Mouse (Mus musculus): ENCODE measurements around the gene Rassf10.
"Not testable (repeated sequence)": the region's sequence is repeated elsewhere in the genome, so short reads cannot be mapped to it uniquely, and the experiment has no call there.

Rassf10 gene
- long read RNA-seq, experiment 1, partial matches to known transcripts = 0 of 1 reads
- long read RNA-seq, experiment 1, other reads (novel, unspliced or antisense) = 0 of 1 reads
- long read RNA-seq, experiment 2 = 0 reads

- intact Hi-C loops (cut with DNase I) = no loop called here
These were observed at the start of gene Rassf10 for GRCm38 (mm10) chr7:112953777-112954291. Rassf10 (plus strand) TSS chr7:112953962.

DNA sequence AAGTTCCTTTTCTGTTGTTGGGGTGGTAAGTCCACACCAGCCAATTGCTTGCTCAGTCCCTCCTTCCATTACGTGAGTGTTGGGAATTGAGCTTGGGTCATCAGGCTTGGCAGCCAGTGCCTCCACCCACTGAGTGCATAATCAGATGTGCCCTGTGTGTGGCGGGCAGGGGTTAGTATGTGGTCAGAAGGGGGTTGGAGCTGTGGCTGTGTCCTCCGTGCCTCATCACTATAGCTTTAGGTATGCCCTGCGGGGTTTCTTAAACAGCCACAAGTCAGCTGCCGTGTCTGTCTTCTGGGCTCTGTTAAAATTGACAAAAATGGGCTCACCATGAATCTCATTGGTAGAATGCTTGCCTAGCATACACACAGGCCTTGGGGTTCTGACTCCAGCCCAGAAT lies 46.9 kb upstream of the Rassf10 start:
- intact Hi-C loops (cut with DNase I) = no loop called here

DNA sequence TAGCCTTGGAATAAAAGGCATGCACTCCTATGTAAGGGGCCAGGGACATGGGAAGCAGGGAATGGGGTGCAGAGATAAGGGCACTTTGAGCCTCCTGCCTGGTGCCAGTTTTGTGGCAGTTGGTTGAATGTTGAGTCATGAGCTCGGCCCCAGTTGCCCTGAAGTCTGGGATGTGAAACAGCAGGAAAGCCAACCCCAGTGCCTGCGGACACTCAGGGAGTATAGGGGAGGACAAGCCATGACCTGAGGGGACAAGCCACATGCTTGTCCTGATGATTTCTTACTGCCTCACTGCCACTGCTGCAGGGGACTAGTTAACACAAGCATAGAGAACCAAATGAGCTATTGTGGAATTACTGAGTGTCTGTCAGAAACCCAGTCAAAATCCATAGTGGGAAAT lies 46.3 kb upstream of the Rassf10 start:
- intact Hi-C loops (cut with DNase I) = no loop called here

DNA sequence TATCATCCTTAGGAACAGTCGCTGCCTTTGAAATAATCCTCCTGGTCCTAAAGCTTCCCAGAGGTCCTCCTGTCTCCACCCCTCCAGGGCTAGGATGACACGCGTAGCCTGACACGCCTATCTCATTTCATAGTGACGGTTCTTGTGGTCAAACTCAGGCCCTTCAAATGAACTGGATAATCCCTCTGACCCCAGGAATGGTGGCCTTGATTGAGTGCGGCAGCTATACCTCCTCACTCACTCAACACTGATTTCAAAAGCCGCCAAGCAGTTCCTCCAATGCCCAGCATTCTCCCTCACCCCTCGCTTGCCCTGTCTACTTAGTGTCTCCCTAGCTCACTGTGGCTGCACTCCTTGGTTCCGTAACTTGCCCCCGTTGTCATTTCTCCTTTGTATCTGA lies 44.6 kb upstream of the Rassf10 start:
- intact Hi-C loops (cut with DNase I) = no loop called here

DNA sequence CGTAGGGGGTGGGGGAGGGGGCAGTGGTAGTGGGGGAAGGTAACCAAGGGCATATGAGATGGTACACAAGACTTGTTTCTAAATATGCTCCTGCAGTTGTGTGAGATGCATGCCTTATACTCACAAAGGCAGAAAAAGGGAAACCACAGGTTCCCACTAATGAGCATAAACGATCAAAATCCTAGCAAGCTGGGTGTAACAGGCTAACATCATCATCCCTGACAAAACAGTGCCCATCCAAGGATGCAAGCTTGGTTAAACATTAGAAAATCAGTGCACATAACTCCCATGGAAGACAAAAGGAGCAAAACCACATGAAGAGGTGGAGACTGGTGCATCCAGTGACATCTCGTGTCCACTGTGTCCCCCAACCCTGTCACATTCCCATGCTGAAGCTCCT lies 40.8 kb upstream of the Rassf10 start:
- intact Hi-C loops (cut with DNase I) = no loop called here

DNA sequence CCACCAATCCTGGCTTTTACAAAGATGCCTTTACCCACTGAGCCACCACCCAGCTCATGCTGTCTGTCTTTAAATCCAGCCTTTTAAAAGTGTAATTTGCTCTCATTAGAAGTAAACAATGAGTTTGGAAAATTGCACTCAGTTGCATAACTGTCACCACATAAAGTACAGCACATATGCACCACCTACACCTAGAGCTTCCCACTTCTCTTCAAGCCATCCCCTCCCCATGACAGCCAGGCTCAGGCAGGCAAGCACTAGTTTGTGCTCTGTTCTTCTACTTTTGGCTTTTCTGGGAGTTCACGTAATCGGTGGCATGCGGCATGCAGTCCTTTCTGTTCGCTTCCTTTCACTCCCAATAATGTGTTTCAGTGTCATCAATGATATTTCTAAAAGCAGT lies 38.2 kb upstream of the Rassf10 start:
- intact Hi-C loops (cut with DNase I) = loop anchor here (5.0 kb wide), 1 partner anchor 352 kb away; no protein-coding TSS in a partner anchor

- intact Hi-C loops (cut with DNase I) = loop anchor here (5.0 kb wide), 1 partner anchor 350 kb away; no protein-coding TSS in a partner anchor
These were observed 36.0 kb upstream of the Rassf10 start for GRCm38 (mm10) chr7:112917613-112918278.

GRCm38 (mm10) chr7:112918279-112918991 lies 35.3 kb upstream of the Rassf10 start:
- intact Hi-C loops (cut with DNase I) = loop anchor here (5.0 kb wide), 1 partner anchor 349 kb away; no protein-coding TSS in a partner anchor

DNA sequence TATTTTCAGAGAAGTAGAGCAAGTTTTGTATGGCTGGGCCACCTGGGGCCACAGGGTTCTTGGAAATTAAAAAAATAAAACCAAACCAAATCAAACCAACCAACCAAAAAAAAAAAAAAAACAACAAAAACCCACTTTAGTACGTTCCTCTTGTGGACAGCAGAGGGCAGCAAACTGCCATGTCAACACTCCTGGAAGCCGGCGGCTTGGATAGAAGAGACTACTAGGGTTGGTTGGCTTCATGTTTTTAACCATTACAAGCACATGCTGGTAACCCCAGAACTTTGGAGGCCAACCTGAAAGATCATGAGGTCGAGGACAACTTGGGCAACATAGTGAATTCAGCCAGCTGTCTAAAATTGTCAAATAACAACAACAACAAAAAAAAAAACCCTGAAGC lies 33.9 kb upstream of the Rassf10 start:
- intact Hi-C loops (cut with DNase I) = loop anchor here (1.0 to 5.0 kb wide), 2 partner anchors 212 to 347 kb away; no protein-coding TSS in a partner anchor

DNA sequence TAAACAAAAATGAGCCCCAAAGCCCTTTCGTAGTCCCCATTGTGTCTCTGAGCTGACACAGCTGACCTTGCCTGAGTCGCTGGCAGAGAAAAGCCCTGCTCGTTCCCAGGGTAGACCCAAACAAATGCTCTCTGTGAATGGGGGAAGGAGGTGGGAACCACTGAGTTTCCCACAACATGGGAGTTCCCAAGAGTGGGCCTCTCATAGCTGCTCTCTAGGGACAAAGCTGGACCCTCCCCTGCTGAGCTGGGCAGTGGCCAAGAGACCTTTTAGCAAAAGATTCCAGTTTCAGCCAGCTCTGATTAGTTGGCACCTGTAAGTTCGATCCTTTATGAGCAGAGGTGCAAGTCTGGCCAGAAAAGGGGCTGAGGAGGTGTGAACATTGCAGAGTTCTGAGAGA lies 31.0 kb upstream of the Rassf10 start:
- intact Hi-C loops (cut with DNase I) = no loop called here

- intact Hi-C loops (cut with DNase I) = no loop called here
These were observed 30.1 kb upstream of the Rassf10 start for GRCm38 (mm10) chr7:112923712-112924111.

DNA sequence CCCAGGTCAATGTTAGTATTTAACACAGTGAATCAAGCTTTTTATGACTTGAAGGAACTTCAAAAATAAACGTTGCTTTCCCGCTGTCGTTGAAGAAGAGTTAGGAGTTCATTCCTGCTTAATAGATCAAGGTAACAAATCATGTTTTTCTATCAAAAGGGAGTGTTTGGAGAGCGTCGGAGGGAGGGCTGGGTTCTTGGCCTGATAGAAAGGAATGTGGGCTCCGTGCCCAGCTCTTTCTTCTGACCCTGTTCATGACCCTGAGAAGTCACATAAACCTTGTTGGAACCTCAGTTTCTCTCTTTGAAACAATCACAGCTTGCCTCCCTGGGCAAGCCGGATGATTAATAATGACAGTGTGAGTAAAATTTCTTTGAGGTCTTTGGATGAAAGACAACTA lies 23.1 kb upstream of the Rassf10 start:
- intact Hi-C loops (cut with DNase I) = no loop called here

GRCm38 (mm10) chr7:112935876-112936275 lies 17.9 kb upstream of the Rassf10 start:
- intact Hi-C loops (cut with DNase I) = not testable (repeated sequence)

GRCm38 (mm10) chr7:112937089-112937488 lies 16.7 kb upstream of the Rassf10 start:
- intact Hi-C loops (cut with DNase I) = no loop called here

GRCm38 (mm10) chr7:112938959-112939358 lies 14.8 kb upstream of the Rassf10 start:
- intact Hi-C loops (cut with DNase I) = no loop called here

- intact Hi-C loops (cut with DNase I) = no loop called here
These were observed 11.2 kb upstream of the Rassf10 start for GRCm38 (mm10) chr7:112942567-112942966.

DNA sequence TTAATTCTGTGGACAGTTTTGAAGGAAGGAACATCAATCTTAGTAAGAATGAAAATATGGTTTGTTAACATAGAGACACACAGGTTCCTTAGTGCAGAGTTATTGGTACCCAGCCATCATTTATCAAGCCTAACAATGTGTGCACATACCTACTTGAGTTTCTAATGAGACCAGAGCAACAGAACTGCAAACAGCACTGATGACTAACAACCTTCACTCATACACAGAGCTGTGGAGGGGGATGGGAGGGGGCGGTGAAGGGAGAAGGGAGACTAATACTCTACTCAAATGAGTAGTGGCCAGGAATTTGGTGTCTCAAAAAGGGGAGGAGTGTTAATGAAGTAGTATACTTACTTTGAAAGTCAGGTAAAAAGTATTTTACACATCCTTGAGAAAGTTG lies 10.7 kb upstream of the Rassf10 start:
- intact Hi-C loops (cut with DNase I) = no loop called here

GRCm38 (mm10) chr7:112946706-112947105 lies 7.1 kb upstream of the Rassf10 start:
- intact Hi-C loops (cut with DNase I) = no loop called here

- intact Hi-C loops (cut with DNase I) = no loop called here
These were observed 765 bp downstream of the Rassf10 start for GRCm38 (mm10) chr7:112954351-112955102.

- intact Hi-C loops (cut with DNase I) = no loop called here
These were observed 1.5 kb downstream of the Rassf10 start for GRCm38 (mm10) chr7:112955103-112955827.

- intact Hi-C loops (cut with DNase I) = no loop called here
These were observed 2.2 kb downstream of the Rassf10 start for GRCm38 (mm10) chr7:112955955-112956354.

Data from adrenal gland (tissue).